Mouse (Mus musculus) cerebellum, adult 11 months (tissue): ENCODE data around the gene Hepacam.

Experiments used
- DNase-seq: peaks from one replicate; pipeline ENCODE4 v3.0.0; 2022

Hepacam gene

GRCm38 (mm10) chr9:37434932-37435331, 67.8 kb downstream of the Hepacam start:
- DNase-seq, result no peak

DNA sequence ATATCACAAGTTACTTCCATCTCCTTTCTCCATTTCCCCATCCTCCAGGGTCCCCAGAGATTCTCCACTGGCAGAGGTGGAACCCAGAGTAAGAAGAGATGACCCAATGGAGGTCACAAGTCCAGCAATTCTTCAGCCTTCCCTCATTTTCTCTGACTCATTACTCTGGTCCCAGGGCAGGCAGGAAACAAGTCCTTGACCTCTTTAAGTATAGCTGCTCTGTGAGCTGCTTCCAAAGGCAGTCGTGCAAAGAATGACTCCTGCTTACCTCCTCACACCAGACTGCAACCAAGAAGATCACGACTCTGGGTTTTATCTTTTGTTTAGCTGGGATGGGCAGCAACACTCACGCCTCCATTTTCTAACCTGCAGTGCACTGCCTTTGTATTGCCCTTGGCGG, 68.5 kb downstream of the Hepacam start:
- no peak for DNase-seq
